Mouse (Mus musculus): ENCODE data around the gene Gm9887. TPM values are rescaled to one million over a fixed set of nuclear protein-coding genes. Genes with fewer than 3 reads are reported as not detected.

Gm9887 gene
- not detected for polyA plus RNA-seq (2015; fragmentation: Illumina TruSeq; extraction: RNeasy Lipid Tissue Mini Kit (QIAGEN cat#74804); ENCODE audit: low read depth, low replicate concordance)

DNA sequence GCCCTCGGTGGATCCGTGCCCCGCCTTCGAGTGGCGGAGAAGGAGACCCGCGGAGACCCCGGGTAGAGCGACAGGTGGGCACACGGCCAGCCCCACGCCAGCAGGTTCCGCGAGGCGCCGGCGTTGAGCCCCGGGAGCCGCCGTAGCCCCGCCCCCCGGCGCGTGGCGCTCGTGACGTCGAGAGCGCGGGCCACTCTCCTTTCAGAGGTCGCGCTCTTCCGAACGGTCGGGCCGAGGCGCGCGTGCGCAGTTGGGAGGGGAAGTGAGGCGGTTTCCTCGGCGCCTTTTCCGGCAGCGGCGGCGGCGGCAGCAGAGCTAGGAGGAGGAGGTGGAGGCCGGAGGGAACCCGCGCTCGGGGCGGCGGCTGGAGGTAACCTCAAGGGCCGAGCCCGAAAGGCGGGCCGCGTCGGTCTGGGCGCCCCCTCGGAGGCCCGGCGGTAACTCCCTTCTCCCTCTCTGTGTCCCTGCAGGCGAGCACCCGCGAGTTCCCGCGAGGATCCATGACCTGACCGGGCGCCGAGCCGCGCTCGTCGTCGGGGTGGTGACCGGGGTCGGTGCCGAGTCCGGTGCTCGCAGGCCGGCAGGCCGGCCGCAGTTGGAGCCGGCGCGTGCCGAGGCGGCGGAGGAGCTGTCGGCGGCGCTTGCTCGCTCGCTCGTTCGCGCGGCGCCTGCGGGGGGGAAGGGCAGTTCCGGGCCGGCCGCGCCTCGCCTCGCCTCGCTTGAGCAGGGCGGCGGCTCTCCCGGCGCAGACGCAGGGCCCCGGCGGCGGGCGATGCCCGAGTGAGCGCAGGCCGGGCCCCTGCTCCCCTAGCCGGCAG lies at the start of gene Gm9887, which contains the start of gene Arf6:
Gene Gm9887 (minus strand): TSS at position 605 of the 818 bp plus-strand sequence.
Gene Arf6 (plus strand): TSS at position 297 of the 818 bp plus-strand sequence.

DNA sequence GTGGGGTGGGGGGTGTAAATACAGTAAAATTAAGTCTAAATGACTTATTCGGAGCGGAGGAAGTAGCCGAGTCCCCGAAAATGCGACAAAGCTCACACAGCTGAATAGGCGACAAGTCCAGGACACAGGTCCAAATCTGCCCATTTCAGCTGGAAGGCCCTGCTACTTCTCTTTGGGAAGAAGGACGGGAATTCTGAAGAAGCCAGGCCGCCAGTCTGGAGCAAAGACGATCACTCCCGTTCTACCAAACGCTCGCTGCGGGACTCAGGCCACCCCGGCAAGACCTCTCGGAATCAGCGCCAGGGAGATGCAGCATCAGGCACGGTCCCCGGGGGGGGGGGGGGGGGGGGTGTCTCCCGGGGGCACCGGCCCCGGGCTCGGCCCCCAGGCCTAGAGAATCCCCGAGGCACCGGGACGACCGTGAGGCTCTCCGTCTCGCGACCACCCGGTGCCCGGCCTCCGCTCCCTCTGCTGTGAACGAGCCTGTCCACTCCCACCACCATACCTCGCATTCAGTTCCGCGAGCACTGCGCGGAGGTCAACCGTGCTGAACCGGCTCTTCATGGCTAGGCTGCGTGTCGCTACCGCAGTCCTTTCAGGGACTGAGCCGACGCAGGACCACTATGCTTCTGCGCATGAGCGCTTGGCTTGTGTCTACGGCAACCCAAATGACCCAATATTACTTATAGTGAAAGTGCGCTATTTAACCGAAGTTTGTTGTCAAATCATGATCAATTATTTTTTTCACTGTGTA lies 15.5 kb downstream of the Gm9887 start, which contains the start of gene Nemf:
Gene Nemf (minus strand): TSS at position 620 of the 754 bp plus-strand sequence.

Other genes with a start within 250 kb of the Gm9887 start
- gene Rps29, start 213.3 kb downstream of the Gm9887 start, polyA plus RNA-seq (2015; fragmentation: Illumina TruSeq; extraction: RNeasy Lipid Tissue Mini Kit (QIAGEN cat#74804); ENCODE audit: low read depth, low replicate concordance): 2,609 TPM
- gene Lrr1, start 203.6 kb downstream of the Gm9887 start, polyA plus RNA-seq (2015; fragmentation: Illumina TruSeq; extraction: RNeasy Lipid Tissue Mini Kit (QIAGEN cat#74804); ENCODE audit: low read depth, low replicate concordance): not detected
- gene Rpl36al, start 188.4 kb downstream of the Gm9887 start, polyA plus RNA-seq (2015; fragmentation: Illumina TruSeq; extraction: RNeasy Lipid Tissue Mini Kit (QIAGEN cat#74804); ENCODE audit: low read depth, low replicate concordance): 388 TPM
- 28.9 TPM for gene Mgat2, start 188.3 kb downstream of the Gm9887 start, polyA plus RNA-seq (2015; fragmentation: Illumina TruSeq; extraction: RNeasy Lipid Tissue Mini Kit (QIAGEN cat#74804); ENCODE audit: low read depth, low replicate concordance)
- gene Gm49383, start 175.4 kb downstream of the Gm9887 start, polyA plus RNA-seq (2015; fragmentation: Illumina TruSeq; extraction: RNeasy Lipid Tissue Mini Kit (QIAGEN cat#74804); ENCODE audit: low read depth, low replicate concordance): 4.6 TPM
- 1.5 TPM for gene Dnaaf2, start 174.0 kb downstream of the Gm9887 start, polyA plus RNA-seq (2015; fragmentation: Illumina TruSeq; extraction: RNeasy Lipid Tissue Mini Kit (QIAGEN cat#74804); ENCODE audit: low read depth, low replicate concordance)
- 4.6 TPM for gene Gm49384, start 168.2 kb downstream of the Gm9887 start, polyA plus RNA-seq (2015; fragmentation: Illumina TruSeq; extraction: RNeasy Lipid Tissue Mini Kit (QIAGEN cat#74804); ENCODE audit: low read depth, low replicate concordance)
- 0.70 TPM for gene Pole2, start 144.3 kb downstream of the Gm9887 start, polyA plus RNA-seq (2015; fragmentation: Illumina TruSeq; extraction: RNeasy Lipid Tissue Mini Kit (QIAGEN cat#74804); ENCODE audit: low read depth, low replicate concordance)
- gene Klhdc1, start 131.3 kb downstream of the Gm9887 start, polyA plus RNA-seq (2015; fragmentation: Illumina TruSeq; extraction: RNeasy Lipid Tissue Mini Kit (QIAGEN cat#74804); ENCODE audit: low read depth, low replicate concordance): 23.2 TPM
- gene Klhdc2, start 75.8 kb downstream of the Gm9887 start, polyA plus RNA-seq (2015; fragmentation: Illumina TruSeq; extraction: RNeasy Lipid Tissue Mini Kit (QIAGEN cat#74804); ENCODE audit: low read depth, low replicate concordance): 215 TPM
- 26.5 TPM for gene Nemf, start 15.3 kb downstream of the Gm9887 start, polyA plus RNA-seq (2015; fragmentation: Illumina TruSeq; extraction: RNeasy Lipid Tissue Mini Kit (QIAGEN cat#74804); ENCODE audit: low read depth, low replicate concordance)
- 38.4 TPM for gene Arf6, start 308 bp downstream of the Gm9887 start, polyA plus RNA-seq (2015; fragmentation: Illumina TruSeq; extraction: RNeasy Lipid Tissue Mini Kit (QIAGEN cat#74804); ENCODE audit: low read depth, low replicate concordance)
- gene Vcpkmt, start 210.6 kb upstream of the Gm9887 start, polyA plus RNA-seq (2015; fragmentation: Illumina TruSeq; extraction: RNeasy Lipid Tissue Mini Kit (QIAGEN cat#74804); ENCODE audit: low read depth, low replicate concordance): 26.4 TPM